Mouse (Mus musculus): Measurements from ENCODE around the gene Atad5.
"Not testable (repeated sequence)": the region's sequence is repeated elsewhere in the genome, so short reads cannot be mapped to it uniquely, and the experiment has no call there.

Atad5 gene

DNA sequence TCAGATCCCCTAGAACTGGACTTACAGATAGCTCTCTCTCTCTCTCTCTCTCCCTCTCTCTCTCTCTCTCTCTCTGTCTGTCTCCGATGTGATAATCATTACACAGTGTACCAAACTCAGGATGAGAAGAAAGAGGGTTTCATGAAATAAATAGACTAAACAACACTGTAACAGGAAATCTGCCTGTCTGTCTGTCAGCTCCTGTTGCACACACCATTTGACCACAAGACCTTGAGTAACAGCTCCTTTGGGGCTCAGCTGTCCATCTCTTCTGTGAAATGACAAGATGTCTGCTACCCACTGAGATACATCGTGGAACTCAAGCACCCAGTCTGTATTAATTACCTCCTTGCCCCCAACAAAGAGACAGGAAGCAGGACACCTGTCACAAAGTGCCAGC is 62.3 kb downstream of the Atad5 start:
- DNase-seq: no peak

DNA sequence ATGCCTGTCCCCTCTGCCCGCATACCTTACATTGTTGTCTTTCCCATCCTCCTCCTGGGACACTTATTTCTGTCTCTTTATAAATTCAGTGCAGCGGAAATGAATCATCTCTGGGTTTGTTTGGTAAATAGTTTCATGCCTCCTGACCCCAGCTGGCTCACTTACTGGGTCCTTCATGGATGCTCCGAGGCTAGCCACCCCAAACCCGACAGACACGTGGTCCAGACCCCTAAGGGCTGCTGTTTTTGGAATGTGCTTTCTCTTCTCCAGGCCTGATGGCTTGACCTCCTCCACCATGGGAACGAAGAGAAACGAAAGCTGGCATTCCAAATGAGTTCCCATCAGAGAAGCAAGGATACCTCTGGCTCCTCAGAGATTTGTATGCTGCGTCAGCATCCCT is 63.2 kb downstream of the Atad5 start:
- no peak for DNase-seq

DNA sequence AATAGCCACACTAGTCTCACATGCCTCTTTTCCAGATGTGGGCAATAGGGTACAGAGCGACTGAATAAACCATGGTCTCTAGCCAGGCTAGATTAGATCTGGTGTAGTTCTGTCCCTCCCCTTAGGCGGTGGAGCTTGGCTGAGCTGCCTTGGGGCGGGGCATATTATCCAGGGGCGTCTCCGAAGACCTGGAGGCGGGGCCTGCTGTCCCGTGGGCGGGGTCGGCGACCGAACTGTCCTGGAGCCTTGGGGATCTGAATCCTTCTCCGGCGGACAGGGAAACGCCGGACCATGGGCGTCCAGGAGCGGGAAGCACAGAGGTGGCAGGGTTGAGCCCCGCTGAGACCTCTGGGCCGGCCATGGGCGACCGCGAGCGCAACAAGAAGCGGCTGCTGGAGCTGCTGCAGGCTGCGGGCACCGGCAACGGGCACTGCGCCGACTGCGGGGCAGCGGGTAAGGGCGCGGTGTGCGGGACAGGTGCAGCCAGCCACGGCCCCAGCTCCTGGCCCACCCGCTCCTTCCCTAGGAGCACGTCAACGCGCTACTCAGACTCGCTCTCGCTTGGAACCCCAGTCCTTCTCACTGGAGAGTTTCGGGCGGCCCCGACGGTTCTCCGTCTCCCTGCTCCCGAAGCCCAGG is 64.8 kb downstream of the Atad5 start, which contains the start of gene Adap2:
TSS of gene Adap2 (plus strand) at position 249 of the 639 bp plus-strand sequence.
- peak; percentile 54 for DNase-seq

DNA sequence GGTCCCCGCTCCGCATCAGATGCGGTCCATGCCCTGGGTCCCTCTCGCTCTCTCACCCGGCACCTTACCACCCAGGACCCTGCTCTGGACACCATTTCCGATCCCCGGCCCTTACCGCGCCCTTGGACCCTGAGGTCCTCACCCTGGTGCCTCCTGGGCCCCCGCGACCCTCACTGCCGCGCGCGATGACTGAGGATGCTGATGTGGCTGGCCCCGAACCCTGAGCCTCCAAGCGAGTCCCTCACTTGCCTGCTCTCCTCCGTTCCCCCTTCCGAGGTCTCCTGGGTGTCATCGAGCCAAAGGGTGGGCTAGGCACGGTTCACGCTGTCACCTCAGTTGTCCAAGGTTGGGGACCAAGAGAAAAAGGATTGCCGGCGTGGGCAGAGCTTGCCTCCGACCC is 65.3 kb downstream of the Atad5 start:
- DNase-seq: no peak

DNA sequence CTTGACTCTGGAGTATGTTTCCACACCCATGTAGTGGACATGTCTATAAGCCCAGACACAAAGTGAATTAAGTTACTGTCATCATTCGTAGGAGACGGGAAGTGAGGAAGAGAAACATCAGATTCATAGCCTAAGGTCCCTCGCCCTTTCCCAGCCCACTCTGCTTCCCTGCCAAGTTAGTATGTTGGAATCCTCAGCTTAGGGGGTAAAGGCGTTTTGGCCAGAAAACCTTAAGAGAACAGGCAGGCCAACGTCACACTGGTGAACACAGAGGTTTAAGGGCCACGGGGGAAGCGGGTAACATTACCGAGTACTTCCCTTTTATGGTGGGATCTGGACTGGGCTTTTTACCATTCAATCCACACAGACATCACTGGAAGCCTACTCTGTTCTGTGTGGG is 66.3 kb downstream of the Atad5 start:
- no peak for DNase-seq

DNA sequence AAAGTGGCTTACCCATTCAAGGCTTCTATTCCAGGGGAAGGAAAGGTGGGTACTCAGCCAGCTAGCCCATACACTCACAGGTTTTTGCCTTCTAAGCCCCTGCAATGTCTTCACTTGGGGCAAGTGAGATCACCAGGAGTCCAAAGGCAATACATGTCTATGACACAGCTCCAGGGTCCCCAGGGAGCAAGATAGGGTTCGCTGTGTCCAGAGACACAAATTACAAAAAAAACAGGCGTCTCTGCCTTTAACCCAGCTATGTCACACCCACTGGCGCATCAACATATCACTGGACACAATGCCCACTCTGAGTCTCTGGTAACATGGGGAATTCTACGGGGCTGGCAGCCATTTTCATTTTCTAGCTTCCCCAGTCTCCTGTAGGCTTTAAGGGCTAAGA is 66.8 kb downstream of the Atad5 start:
- DNase-seq: no peak

DNA sequence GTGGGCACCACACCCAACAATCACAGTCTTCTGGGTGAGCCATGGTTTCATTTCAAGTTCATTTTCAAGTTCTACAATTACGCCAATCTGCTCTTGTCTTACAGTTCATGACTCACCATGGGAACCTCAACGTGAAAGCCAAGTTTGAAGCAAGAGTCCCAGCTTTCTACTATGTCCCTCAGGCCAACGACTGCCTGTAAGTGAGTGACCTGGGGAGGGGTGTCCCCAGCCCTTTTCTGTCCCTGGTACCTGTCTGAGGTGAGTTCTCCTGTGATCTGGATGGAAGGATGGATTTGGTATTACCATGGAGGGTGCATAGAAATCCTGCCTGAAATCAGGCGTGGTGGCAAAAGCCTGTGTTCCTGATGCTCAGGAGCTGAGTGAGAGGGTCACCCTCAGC is 67.6 kb downstream of the Atad5 start:
- DNase-seq: no peak

DNA sequence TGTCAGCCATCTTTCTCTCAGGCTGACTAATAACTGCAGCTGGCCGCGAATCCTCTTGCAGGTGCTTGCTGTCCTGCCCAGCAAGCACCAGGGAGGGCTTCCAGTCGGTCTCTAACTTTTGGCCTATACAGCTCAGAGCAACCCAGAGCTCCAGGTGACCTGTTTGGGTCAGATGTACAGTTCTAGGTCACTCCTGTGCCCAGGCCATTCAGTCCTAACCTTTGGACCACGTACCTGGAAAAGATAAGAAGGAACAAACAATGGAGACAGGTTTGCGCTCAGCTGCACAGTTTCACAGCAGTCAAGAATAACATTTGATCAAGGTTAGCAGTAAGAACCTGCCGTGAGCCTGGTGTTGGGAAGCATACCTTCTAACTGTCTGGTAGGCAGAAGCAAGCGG is 69.8 kb downstream of the Atad5 start:
- no peak for DNase-seq

DNA sequence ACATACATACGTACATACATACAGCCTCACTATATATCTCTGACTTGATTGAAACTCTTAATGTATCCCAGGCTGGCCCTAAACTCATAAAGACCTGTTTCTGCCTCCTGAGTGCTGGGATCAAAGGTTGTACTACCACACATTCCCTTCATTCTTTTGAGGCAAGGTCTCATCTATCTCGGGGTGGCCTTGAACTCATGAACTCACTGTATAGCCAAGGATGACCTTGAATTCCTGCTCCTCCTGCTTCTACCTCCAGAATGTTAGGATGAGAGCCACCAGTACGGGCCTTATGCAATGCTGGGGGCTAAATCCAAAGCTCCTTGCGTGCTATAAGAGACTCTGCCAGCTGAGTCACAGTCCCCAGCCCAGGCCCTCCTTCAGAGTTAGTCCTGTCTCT is 71.8 kb downstream of the Atad5 start:
- DNase-seq: no peak

DNA sequence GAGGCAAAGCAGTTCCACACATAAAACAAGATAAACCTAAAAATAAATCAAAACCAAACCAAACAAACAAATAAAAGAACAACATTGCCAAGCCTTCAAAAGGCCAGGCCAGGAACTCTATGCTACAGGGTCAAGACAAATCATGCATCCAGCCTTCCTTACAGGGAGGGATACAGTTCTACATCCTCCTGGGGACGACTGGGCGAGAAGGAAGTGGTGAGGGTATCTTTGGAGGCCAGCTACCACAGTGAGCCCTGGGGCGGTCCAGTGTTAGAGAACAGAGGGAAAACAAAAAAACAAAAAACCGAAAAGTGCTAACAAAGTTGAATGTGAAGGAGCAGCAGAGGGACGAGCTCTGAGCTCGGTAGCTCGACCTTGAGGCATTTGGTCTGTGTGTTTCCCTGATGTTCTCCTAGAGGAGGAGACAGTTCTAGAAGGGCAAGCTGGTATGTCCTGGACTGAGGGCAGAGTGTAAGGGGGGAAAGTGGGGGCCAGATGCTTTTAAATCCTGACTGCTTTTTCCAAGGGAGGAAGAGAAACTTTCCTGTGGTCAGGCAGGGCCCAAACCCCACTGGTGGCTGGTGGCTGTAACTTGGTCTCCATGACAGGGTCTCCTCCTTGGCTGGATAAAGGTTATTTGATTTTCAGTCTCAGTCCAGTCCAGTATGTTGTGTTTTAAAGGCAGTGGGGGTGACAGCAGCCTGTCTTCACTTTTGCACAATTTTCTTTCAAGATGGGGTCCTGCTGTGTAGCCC is 74.3 kb downstream of the Atad5 start:
- DNase-seq: no peak

DNA sequence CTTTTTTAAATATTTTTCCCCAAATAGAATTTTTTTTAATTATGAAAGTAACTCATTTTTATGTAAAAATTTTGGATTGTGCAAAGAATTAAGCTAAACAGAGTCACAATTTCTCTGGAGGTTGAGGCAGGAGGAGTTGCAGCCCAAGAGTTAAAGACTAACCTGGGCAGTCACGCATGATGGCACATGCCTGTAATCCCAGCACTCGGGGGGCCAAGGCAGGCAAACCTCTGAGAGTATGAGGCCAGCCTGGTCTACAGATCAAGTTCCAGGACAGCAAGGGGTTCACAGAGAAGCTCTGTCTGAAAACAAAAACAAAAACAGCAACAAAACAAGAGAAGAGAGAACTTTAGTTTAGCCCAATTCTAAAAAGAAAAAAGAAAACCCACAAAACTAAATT is 75.0 kb downstream of the Atad5 start:
- no peak for DNase-seq

DNA sequence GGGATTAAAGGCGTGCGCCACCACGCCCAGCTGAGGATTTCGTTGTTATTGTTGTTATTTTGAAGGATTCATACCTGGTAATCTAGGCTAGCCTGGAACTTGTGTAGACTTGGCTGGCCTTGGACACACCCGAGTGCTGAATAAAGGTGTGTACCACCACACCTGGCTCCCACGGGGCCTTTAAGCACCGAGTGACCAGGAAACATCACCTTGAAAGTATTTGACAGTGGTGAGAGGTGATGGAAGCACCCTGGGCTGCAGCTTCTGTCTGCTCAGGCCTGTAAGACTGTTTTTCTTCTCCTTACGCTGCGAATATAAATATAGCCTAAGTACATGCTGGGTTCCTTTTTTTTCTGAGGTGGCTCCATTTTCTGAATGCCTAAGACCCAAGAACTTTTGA is 78.9 kb downstream of the Atad5 start:
- DNase-seq: no peak

DNA sequence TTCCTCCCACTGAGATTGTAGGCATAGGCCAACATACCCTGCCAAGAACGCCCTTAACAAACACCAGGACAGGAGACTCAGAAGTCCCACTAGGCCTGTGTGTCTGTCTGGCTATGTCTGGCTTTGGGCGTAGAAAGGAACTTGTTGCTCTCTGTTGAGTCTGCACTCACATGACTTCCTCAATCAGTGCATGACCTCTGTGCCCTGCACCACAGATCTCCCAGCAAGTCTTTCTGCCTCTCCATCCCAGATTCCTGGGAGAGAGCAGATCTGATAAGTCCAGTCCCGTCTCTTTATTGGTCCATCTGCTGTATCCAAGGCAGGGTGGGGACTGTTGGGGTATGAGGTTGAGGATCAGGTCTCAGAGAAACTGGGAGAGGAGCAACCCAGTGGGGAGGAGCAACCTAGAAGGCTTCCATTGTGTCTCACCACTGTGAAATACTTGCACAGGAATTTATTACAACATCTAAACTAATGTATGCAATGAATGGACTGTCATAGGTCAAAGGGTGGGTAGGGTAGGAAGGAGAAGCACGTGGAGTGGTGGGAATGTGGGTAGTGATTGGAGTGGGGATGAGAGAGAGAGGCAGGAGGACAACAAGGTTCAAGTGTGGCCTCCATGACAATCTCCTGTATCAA is 79.5 kb downstream of the Atad5 start:
- DNase-seq: no peak

DNA sequence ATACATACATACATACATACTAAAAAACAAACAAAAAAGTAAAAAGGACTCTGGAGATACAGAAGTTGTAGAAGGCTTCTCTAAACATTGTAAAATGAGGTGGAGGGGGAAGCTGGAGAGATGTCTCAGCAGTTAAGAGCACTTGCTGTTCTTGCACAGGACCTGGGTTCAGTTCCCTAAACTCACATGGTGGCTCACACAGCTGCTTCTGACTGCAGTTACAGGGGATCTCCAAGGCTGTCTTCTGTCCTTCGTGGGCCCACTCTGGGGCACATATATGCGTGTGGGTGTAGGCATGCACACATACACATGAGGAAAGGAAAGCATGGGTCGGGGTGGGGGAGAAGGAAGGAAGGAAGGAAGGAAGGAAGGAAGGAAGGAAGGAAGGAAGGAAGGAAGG is 80.4 kb downstream of the Atad5 start:
- DNase-seq: no peak

DNA sequence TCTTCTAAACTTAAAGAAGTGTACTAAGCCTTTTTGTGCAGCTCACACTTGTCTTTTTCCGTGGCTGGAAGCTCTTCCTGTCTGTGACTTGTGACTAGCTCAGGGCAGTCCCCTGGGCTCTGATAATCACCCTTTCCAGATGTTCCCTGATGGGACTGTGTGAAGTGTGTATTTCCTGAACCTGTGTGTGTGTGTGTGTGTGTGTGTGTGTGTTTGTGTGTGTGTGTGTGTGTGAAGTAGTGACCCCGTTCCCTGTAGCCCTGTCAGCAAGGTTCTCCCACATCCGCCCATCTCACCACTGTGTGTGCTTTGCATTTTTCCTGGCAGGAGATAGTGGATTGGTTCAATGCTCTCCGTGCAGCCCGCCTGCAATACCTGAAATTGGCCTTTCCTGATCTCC is 81.2 kb downstream of the Atad5 start:
- DNase-seq: no peak

DNA sequence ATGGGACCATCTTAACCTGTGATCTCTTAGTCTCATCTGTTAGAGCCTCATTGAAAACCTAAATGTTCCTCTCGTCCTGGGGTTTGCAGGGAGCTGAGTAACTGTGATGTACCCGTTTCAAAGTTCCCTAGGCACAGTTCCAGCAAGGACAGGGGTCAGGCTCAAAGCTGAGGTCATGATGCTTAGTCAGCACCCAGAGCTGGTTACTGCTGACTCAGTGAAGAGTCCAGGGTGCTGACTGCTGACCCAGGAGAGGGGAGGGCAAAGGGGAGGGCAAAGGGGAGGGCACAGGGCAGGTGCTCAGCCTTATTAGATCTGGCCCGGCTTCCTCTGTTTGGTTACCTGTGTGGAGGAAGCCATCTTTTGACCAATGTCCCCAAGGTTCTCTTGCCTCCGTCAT is 82.7 kb downstream of the Atad5 start:
- no peak for DNase-seq

DNA sequence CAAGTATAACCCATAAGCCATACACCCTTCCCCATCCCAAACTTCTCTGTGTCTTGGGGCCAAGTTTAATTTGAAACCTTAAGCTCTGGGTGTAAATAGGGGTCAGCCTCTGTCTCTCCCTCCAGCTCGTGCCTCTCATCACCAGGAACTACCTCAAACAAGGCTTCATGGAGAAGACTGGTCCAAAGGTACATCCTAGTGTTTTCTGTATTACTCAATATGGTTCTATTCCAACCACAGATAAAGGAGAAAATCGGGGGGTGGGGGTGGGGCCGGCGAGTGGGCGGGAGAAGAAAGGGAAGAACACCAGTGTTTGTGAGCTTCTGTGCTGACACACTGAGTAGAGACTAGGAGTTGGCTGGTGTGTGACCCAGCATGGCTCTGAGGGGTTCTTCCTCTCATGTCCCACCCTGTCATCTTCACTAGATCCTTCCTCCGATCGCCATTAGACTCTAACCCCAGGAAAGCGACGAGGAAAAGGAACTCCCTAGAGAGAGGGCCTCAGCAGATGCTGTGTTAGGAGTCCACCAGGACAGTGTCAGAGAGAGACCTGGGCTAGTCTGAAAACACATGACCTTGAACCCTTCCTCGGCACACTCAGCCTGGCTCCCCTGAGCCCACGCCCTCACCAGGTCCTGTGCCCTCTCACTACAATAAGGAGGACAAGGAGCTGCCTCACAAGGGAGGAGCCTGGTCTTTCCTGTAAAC is 84.9 kb downstream of the Atad5 start:
- no peak for DNase-seq

DNA sequence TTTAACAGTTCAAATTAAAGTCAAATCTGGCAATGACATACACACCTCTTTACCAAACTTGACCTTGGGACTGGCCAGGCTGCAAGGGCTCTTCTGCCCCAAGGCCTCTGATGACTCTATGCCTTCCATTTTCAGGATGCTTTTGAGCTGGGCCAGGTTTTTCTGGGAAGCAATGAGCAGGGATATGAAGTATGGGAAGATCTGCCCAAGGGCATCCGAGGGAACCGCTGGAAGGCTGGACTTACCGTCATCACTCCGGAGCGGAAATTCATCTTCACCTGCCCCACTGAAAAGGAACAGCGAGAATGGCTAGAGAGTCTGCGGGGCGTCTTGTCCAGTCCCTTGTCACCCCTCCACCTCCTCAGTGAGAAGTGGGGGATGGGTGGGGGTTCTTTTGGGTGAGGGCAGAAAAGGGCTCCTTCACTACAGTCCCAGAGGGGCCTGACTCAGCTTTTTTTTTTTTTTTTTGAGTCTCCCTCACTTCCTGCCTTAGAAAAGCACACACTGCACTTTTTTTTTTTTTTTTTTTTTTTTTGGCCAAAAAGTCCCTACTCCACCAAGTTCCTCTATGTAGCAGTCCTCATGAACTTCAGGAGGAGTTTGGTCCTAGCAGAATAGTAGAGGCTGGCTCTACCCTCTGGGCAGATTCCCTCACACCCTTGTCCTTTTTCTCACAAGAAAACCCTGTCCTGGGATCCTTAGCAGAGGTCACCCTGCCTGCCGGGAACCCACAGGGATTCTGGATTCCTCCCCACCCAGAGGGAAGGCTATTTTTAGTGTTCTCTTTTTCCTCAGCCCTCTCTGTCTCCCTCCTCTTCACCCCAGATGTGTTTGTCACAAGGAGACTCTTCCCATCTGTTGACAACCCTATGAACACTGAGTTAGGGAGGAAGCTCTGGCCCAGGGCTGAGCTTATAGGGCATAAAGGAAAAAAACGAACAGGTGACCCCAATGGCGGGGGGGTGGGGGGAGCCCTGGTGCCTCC is 88.0 kb downstream of the Atad5 start:
- DNase-seq: no peak

DNA sequence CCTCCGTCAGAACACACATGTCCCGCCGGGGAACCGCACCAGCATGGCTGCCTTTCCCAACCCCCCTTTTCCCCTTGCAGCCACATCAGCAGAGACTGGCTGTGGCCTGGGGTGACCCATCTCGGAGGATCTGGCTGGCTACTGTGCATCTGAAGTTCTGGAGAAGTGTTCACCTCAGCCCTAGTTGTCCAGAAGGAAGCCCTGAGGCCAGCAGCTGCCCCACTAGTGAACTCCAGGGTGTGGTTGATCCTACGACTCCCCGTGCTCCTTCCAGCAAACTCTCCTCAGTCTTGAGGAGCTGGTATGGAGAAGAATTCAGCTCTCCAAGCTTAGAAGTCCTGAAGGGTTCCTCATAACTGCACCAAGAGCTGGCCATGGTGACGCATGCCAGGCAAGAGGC is 89.1 kb downstream of the Atad5 start:
- DNase-seq: no peak

DNA sequence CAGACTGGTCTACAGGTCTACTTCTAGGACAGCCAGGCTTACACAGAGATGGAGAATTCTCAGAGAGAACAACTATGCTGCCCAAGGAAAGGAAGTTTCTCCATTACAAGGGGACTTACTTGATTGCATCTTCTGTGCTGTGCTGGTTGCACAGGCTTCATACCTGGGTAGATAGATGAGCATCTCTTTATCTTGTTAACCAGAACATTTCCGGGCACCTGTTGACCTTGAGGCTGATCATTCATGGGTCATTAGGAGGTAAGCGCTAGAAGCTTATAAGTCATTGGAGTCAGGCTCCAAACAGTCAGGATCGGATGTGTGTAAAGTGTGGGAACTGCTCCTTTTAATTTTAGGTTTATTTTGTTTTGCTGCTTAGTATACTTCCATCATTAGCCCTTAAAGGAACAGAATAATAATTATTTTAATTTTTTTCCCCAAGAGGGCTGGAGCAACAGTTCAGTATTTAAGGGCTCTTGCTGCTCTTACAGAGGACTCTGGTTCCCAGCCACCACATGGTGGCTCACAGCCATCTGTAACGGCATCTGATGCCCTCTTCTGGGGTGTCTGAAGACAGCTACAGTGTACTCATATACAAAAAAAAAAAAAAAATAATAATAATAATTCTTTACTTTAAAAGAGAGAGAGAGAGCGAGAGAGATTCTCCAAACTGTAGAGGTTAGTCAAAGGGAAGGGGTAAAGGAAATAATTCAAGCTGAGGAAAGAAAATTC is 92.0 kb downstream of the Atad5 start:
- no peak for DNase-seq

DNA sequence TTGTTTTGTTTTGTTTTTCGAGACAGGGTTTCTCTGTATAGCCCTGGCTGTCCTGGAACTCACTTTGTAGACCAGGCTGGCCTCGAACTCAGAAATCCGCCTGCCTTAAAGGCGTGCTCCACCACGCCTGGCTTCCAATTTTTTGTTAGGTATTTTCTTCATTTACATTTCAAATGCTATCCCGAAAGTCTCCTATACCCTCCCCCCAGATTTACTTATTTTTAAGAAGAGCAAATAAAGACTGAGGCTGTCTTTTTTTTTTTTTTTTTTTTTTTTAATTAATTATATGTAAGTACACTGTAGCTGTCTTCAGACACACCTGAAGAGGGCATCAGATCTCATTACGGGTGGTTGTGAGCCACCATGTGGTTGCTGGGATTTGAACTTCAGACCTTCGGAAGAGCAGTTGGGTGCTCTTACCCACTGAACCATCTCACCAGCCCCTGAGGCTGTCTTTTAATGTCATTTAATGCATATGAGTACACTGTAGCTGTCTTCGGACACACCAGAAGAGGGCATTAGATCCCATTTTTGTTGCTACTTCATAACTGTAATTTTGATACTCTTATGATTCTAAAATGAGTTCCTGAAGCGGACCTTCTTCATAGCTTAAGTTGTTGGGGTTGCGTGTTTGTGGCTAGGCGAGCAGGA is 94.0 kb downstream of the Atad5 start:
- DNase-seq: not testable (repeated sequence)

Data from right cerebral cortex, postnatal 4 days (tissue).